Mouse (Mus musculus) embryonic stem cell, embryonic (primary cell): Measurements from ENCODE around the gene Ppm1j.
"Not testable (repeated sequence)": the region's sequence is repeated elsewhere in the genome, so short reads cannot be mapped to it uniquely, and the experiment has no call there.

Experiments
- CTCF ChIA-PET, 4 experiments: fragments of 300-600 bp in 2 of 4; fragments of 350-600 bp in 2 of 4; sonication (Branson Sonifier 250); formaldehyde crosslinking; loops; one replicate each; lab custom pipeline; 2022; ENCODE audit warnings: inconsistent platforms in 2 of 4; lab: Charles Lee
- POLR2A ChIA-PET, 4 experiments: fragments of 300-600 bp in 2 of 4; fragments of 350-600 bp in 2 of 4; sonication (Branson Sonifier 250); formaldehyde crosslinking; loops; one replicate each; lab custom pipeline; 2022; ENCODE audit warnings: antibody characterized with exemption in 4 of 4, inconsistent platforms in 1 of 4; lab: Charles Lee

Gene Ppm1j

DNA sequence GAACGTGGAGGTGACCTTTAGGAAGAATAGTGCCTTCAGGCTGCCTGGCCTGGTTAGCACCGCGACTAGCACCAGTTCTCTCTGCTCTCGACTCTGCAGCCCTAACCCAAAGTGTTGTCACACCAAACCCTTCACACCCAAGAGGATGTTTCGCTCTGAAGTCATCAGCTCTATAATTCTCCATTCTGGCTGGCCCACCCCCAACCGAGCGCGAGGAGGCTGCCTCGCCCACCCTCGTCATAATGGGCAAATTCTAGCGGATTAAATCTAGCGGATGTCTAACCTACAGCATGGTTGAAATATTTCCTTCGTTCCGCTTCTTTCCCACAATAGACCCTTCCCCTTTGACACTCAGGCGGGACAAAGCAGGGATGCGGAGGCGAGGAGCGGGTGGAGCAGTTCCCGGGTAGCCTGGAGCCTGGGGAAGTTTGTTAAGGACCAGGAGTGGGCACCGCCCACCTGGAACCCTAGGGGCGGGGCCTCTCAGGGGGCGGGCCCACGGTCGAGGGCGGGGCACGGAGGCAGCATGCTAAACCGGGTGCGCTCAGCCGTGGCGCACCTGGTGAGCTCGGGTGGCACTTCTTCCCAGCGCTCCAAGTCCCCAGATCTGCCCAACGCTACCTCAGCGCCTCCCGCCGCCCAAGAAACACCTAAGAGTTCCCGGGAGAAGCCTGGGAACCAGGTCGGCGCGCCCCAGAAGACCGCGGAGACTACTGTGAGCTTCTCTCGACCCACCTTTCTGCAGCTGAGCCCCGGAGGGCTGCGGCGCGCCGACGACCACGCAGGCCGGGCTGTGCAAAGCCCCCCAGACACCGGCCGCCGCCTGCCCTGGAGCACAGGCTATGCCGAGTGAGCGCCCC, at the start of gene Ppm1j:
Gene Ppm1j (plus strand): TSS at position 496 of the 860 bp plus-strand sequence.
- ChIA-PET POLR2A (interaction anchor here (0.8 to 4.4 kb wide), 24 partner anchors 8 to 269 kb away, joined by 3 to 28 read pairs (median 4); partner anchors contain the start of genes Capza1 (in 2 of the 4), Lrig2 (in 1 of the 4), Slc16a1 (in 1 of the 4) and St7l (in 1 of the 4)), CTCF (interaction anchor here (0.5 to 4.0 kb wide), 27 partner anchors 8 to 990 kb away, joined by 3 to 37 read pairs (median 5); no protein-coding TSS in a partner anchor)

- ChIA-PET CTCF (no interaction called here), POLR2A (no interaction called here)
These were observed 47.9 kb upstream of the Ppm1j start for GRCm38 (mm10) chr3:104732907-104733306.

DNA sequence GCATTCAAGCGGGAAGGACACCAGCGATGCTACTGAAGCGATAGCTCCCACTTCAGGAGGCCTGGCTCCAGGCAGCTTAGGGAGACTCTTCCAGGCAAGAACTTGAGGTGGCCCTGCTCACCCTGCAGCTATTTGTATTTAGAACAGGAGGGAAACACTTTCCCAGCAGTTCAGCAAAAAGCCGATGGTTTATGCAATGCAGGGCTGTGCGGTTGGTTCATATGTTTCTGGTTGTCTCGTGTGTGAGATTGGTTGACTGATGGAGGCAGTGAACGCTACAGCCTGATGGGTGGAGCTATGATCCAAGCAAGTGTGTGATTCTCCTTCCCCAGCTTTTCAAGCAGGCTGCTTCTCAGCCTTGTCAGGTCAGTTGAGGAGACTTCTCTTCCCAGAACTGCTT, 46.2 kb upstream of the Ppm1j start:
- POLR2A ChIA-PET: interaction anchor here in 1 of 4 experiments (1.1 kb wide), 1 partner anchor 9 kb away, joined by 3 read pairs; no protein-coding TSS in a partner anchor
- CTCF ChIA-PET: interaction anchor here (0.6 to 2.1 kb wide), 11 partner anchors 9 to 356 kb away, joined by 3 to 17 read pairs (median 5); no protein-coding TSS in a partner anchor

- POLR2A ChIA-PET: interaction anchor here in 2 of 4 experiments (0.6 to 1.0 kb wide), 2 partner anchors 27 to 384 kb away, joined by 3 read pairs; no protein-coding TSS in a partner anchor
- CTCF ChIA-PET: interaction anchor here (0.5 to 2.3 kb wide), 5 partner anchors 11 to 28 kb away, joined by 3 to 13 read pairs (median 4); no protein-coding TSS in a partner anchor
These were observed 38.9 kb upstream of the Ppm1j start for GRCm38 (mm10) chr3:104741954-104742353.

- ChIA-PET POLR2A (no interaction called here), CTCF (interaction anchor here in 3 of 4 experiments (0.6 to 2.4 kb wide), 5 partner anchors 10 to 92 kb away, joined by 3 to 13 read pairs (median 4); no protein-coding TSS in a partner anchor)
These were observed 37.7 kb upstream of the Ppm1j start for GRCm38 (mm10) chr3:104743161-104743560.

- ChIA-PET POLR2A (interaction anchor here in 1 of 4 experiments (0.5 to 1.0 kb wide), 2 partner anchors 10 to 215 kb away, joined by 3 read pairs; no protein-coding TSS in a partner anchor), CTCF (interaction anchor here in 3 of 4 experiments (0.9 to 2.4 kb wide), 4 partner anchors 9 to 15 kb away, joined by 3 to 8 read pairs (median 5); no protein-coding TSS in a partner anchor)
These were observed 37.0 kb upstream of the Ppm1j start for GRCm38 (mm10) chr3:104743864-104744263.

DNA sequence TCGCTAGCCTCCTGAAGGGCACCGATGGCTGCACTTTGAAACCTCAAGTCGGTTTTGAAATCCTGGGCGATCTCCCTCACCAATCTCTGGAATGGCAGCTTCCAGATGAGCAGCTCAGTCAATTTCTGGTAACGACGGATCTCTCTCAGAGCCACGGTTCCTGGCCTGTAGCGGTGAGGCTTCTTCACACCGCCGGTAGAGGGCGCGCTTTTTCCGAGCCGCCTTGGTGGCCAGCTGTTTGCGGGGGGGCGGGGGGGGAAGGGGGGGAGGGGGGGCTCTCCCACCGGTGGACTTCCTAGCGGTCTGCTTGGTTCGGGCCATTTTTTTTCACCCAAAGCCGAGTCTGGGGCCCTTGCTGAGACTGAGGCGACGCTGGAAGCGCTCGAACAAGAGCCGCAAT, 28.0 kb upstream of the Ppm1j start:
- ChIA-PET CTCF (interaction anchor here (0.6 to 4.7 kb wide), 32 partner anchors 8 to 1103 kb away, joined by 3 to 23 read pairs (median 4); partner anchors contain the start of gene Ppm1j (in 2 of the 4)), POLR2A (interaction anchor here in 2 of 4 experiments (0.6 to 1.5 kb wide), 5 partner anchors 29 to 613 kb away, joined by 3 to 4 read pairs (median 3); partner anchors contain the start of genes Capza1 (in 1 of the 2) and St7l (in 1 of the 2))

DNA sequence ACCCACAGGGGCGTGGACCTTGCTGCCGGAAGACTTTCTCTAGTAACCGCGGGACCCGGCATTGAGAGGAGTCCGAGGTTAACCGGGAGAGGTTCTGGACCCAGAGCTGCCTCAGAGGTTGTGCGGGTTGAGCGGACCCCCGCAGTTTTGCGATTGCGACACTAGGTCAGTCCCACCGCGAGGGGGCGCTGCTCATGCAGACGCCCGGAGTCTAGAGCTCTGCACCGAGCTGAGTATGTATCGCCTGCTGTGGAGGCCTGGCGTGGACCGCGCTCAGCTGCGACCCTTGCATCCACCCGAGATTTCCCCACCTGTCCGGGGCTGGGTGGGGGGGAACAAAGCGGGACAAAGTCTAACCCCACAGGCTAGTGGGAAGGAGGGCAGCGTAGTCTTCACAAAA, 22.4 kb upstream of the Ppm1j start:
- ChIA-PET CTCF (interaction anchor here (0.5 to 2.4 kb wide), 89 partner anchors 10 to 969 kb away, joined by 3 to 49 read pairs (median 4); partner anchors contain the start of genes Ppm1j (in 3 of the 4), Cttnbp2nl (in 2 of the 4), Fam19a3 (in 2 of the 4) and Capza1 (in 1 of the 4)), POLR2A (interaction anchor here in 3 of 4 experiments (0.6 to 1.8 kb wide), 13 partner anchors 10 to 201 kb away, joined by 3 to 9 read pairs (median 4); partner anchors contain the start of genes Capza1 (in 1 of the 3), Ppm1j (in 1 of the 3) and St7l (in 1 of the 3))

DNA sequence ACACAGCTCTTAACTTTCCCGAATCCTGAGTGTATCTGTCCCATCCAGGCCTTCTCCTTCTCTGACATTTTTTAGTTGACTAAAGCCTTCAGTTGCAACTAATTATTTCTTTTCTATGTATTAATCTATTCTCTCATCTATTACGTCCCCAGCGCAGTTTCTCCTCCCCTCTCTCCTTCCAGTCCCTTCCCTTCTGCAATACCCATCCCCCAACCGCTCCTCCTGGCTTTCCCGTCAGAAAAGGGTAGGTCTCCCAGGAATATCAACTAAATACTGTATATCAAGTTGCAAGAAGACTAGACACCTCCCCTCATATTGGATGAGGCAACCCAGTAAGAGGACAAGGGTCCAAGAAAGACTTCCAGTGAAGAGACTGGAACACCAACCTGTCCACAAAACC, 22.0 kb upstream of the Ppm1j start:
- ChIA-PET CTCF (interaction anchor here (0.5 to 2.4 kb wide), 86 partner anchors 9 to 969 kb away, joined by 3 to 49 read pairs (median 4); partner anchors contain the start of genes Ppm1j (in 3 of the 4), Cttnbp2nl (in 2 of the 4), Fam19a3 (in 2 of the 4) and Capza1 (in 1 of the 4)), POLR2A (interaction anchor here in 3 of 4 experiments (0.6 to 1.8 kb wide), 9 partner anchors 12 to 200 kb away, joined by 3 to 9 read pairs (median 4); no protein-coding TSS in a partner anchor)

DNA sequence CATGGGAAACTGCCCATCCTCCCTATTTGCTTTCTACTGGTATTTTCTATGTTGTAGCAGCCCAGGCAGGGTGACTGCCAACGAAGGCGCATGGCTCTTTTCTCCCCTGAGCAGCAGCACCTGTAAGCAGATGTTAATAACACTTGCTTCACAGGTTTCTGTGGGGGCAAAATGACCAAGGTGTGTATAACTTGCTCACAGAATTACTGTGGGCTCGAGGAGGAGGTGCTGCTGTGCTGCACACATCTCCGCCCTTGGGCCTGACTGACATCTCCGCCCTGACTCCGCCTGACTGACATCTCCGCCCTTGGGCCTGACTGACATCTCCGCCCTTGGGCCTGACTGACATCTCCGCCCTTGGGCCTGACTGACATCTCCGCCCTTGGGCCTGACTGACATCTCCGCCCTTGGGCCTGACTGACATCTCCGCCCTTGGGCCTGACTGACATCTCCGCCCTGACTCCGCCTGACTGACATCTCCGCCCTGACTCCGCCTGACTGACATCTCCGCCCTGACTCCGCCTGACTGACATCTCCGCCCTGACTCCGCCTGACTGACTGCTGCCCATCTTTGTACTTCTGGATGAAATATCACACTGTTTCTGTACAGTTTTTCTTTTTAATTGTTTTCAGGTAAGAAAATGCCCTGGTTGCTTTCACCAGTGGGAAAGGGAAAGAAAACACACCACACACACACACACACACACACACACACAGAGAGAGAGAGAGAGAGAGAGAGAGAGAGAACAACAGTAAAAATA, 18.6 kb upstream of the Ppm1j start:
- POLR2A ChIA-PET: not testable (repeated sequence)
- CTCF ChIA-PET: interaction anchor here in 3 of 4 experiments (0.6 to 1.6 kb wide), 5 partner anchors 10 to 972 kb away, joined by 3 to 10 read pairs (median 3); no protein-coding TSS in a partner anchor

DNA sequence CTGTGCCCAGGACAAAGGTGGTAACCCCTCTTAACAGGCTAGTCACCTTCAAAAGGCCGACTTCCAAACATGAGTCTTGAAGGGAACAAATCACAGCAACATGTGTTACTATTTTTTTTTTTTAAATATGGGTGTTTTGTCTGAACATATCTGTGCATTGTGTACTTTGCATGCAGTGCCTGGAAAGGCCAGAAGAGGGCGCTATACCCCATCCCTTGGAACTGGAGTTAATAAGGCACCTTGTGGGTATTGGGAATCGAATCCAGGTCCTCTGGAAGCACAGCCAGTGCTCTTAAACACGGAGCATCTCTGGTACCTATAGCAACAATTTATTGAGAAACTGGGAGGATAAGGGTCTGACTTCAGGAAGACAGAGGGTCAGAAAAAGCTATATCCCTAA, 15.8 kb upstream of the Ppm1j start:
- CTCF ChIA-PET: interaction anchor here (0.5 to 3.2 kb wide), 51 partner anchors 8 to 413 kb away, joined by 3 to 32 read pairs (median 4); partner anchors contain the start of genes Capza1 (in 1 of the 4), Fam19a3 (in 1 of the 4), Ppm1j (in 1 of the 4) and Rhoc (in 1 of the 4)
- POLR2A ChIA-PET: interaction anchor here in 2 of 4 experiments (0.6 to 1.0 kb wide), 3 partner anchors 12 to 288 kb away, joined by 3 read pairs; partner anchors contain the start of gene Cttnbp2nl (in 1 of the 2)

DNA sequence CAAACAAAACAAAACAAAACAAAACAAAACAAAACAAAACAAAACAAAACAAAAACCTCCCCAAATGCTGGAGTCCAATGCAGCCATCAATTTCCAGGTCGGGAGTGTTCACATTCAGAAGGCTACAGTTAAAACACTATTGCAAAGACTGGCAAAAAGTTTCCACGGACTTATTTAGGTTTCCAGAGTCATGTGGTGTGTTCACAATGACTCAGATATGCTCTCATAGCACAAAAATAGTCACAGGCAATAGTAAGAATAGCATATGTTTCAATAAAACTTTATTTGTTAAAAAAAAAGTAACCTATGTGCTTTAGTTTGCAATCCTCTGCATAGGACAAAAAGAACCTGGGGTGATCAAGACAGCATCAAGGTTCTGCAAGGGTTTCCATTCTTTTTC, 13.7 kb upstream of the Ppm1j start:
- ChIA-PET POLR2A (no interaction called here), CTCF (interaction anchor here in 3 of 4 experiments (0.7 to 2.9 kb wide), 7 partner anchors 9 to 292 kb away, joined by 4 to 28 read pairs (median 6); no protein-coding TSS in a partner anchor)

GRCm38 (mm10) chr3:104767716-104768115, 13.1 kb upstream of the Ppm1j start:
- ChIA-PET CTCF (interaction anchor here (0.6 to 3.1 kb wide), 16 partner anchors 9 to 291 kb away, joined by 3 to 19 read pairs (median 6); no protein-coding TSS in a partner anchor), POLR2A (interaction anchor here in 1 of 4 experiments (0.6 to 5.4 kb wide), 4 partner anchors 9 to 82 kb away, joined by 3 to 28 read pairs (median 6); partner anchors contain the start of genes Fam19a3 and Ppm1j)

DNA sequence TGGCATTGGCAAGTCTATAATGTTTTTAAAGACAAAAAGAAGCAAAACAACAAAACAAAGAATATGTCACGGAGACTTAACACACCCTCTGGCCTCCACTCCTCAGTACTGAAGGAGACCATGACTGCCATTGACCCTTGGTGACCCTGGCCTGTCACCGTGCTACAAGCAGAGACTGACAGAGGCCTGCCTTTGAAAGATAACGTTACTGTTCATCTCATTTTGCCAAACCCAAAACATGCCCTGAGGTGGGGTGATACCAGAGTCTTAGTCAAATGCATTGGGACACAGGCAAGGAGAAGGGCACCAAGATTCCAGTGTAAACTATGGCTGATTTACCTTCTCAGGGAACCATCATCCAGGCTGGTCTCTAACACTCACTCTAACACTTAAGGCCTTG, 11.7 kb upstream of the Ppm1j start:
- CTCF ChIA-PET: interaction anchor here (0.5 to 3.1 kb wide), 15 partner anchors 8 to 290 kb away, joined by 3 to 19 read pairs (median 4); partner anchors contain the start of gene Ppm1j (in 1 of the 4)

DNA sequence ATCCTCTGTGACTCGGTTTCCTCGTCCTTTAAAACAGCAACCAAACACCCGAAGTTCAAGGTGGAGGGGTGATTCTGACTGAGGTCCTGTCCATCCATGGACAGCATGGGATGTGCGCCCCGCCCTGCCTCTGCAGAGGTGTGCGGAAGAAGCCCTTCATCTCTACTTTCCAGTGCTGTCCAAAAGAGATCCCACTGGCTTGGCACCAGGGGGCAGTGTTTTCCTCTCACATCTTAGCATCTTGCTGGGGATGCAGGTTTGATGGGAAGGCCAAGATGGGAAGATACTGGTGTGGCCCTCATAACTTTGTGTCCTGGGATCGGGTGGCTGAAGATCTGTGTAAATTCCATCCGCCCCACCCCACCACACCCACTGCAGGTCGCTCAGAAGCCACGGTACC, 10.8 kb upstream of the Ppm1j start:
- CTCF ChIA-PET: interaction anchor here (0.6 to 3.1 kb wide), 13 partner anchors 7 to 325 kb away, joined by 3 to 19 read pairs (median 4); partner anchors contain the start of gene Ppm1j (in 1 of the 4)
- POLR2A ChIA-PET: interaction anchor here in 2 of 4 experiments (0.9 to 5.4 kb wide), 3 partner anchors 11 to 289 kb away, joined by 3 to 28 read pairs (median 4); partner anchors contain the start of genes Fam19a3 (in 1 of the 2) and Ppm1j (in 1 of the 2)

More for the DNA sequence above, 11.7 kb upstream of the Ppm1j start:
- POLR2A ChIA-PET: interaction anchor here in 2 of 4 experiments (0.9 to 5.4 kb wide), 5 partner anchors 11 to 290 kb away, joined by 3 to 28 read pairs (median 4); partner anchors contain the start of genes Fam19a3 (in 1 of the 2) and Ppm1j (in 1 of the 2)

GRCm38 (mm10) chr3:104770918-104771317, 9.9 kb upstream of the Ppm1j start:
- POLR2A ChIA-PET: interaction anchor here in 1 of 4 experiments (5.4 kb wide), 1 partner anchor 10 kb away, joined by 28 read pairs; the partner anchor contains the start of genes Fam19a3 and Ppm1j
- CTCF ChIA-PET: interaction anchor here in 3 of 4 experiments (0.9 to 3.1 kb wide), 8 partner anchors 9 to 288 kb away, joined by 3 to 14 read pairs (median 4); no protein-coding TSS in a partner anchor
